Mouse (Mus musculus): ENCODE data around the gene Ptch2.

GRCm38 (mm10) chr4:117156372-117156771 lies 60.5 kb downstream of the Ptch2 start:
- TF ChIP-seq MAX (IDR thresholded peaks at IDR 0.05; ENCODE audit: low read length), result no peak
- no peak for TF ChIP-seq CHD1 (IDR thresholded peaks at IDR 0.05; ENCODE audit: low read depth, low read length)
- no peak for TF ChIP-seq CTCF (IDR thresholded peaks at IDR 0.05 in 2 of 3, conservative IDR thresholded peaks at IDR 0.05 in 1 of 3; ENCODE audit: control insufficient read depth in 1 of 3, insufficient read depth in 1 of 3, low read depth in 2 of 3, low read length in 3 of 3, poor library complexity in 1 of 3, severe bottlenecking in 1 of 3)
- no peak for TF ChIP-seq GATA1 (IDR thresholded peaks at IDR 0.05; ENCODE audit: low read depth, low read length)

Measured in MEL (cell line).